Mouse (Mus musculus) lung, adult 2 months (tissue): ENCODE measurements around the gene Rgcc.

Experiments
- CTCF ChIP-seq: fragments of 200-500 bp; IDR thresholded peaks from 2 replicates; pipeline ENCODE4 v1.5.1; 2011; ENCODE audit warnings: mild to moderate bottlenecking, low read length, control low read depth; ENCODE audit not compliant: insufficient read depth
- POLR2A ChIP-seq: fragments of 200-500 bp; IDR thresholded peaks from 2 replicates; pipeline ENCODE4 v1.6.1; 2011; ENCODE audit warnings: low read depth, mild to moderate bottlenecking, control low read depth, low read length, borderline replicate concordance; ENCODE audit errors: extremely low read depth

DNA sequence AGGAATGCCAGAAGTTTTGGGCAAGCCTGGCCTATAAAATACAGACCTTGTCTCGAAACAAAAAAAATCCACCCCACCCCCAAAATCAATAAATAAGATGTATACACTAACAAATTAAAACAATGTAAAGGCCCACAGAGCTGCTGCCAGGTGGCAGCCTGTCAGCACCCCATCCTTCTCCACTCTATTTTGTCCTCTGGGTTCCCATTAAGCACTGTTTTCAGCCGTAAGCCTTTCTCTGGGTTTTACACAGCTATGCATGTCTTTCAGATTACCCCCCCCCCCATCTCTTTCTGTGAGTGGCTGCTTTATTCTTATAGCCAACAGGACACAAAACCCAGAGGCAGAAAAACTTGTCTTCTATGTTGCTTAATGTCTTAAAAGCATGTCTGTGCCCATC is 16.2 kb upstream of the Rgcc start:
- TF ChIP-seq CTCF (no peak), POLR2A (no peak)
